Mouse (Mus musculus): ENCODE data around the gene Olfr722. TPM values are rescaled to one million over a fixed set of nuclear protein-coding genes. Genes with fewer than 3 reads are reported as not detected.
"Not testable (repeated sequence)": the region's sequence is repeated elsewhere in the genome, so short reads cannot be mapped to it uniquely, and the experiment has no call there.

Gene Olfr722
- not detected in 2 replicates for polyA plus RNA-seq (2015; fragmentation: Nextera tagmentation; extraction: Ambion mirVana)

- H3K4me2 ChIP-seq (ENCODE audit: low read depth, low read length): no peak within 1 kb of the TSS
- no peak within 1 kb of the TSS for H3K27ac ChIP-seq (ENCODE audit: low read length)
- no peaks in the 10 kb centered on the region for H3K36me3 ChIP-seq (ENCODE audit: control insufficient read depth, insufficient read depth, low read length)
- H3K4me3 ChIP-seq (ENCODE audit: low read length): no peak within 1 kb of the TSS
- no peaks in the 10 kb centered on the region for H3K27me3 ChIP-seq (replicated peaks; ENCODE audit: control insufficient read depth, insufficient read depth, low read length)
- no peak within 1 kb of the TSS for H3K9ac ChIP-seq (ENCODE audit: low read depth, low read length)
- H3K9me3 ChIP-seq (ENCODE audit: control insufficient read depth, low read length): no peaks in the 10 kb centered on the region
- H3K4me1 ChIP-seq (ENCODE audit: control insufficient read depth, insufficient read depth, low read length): no peaks in the 10 kb centered on the region
- ATAC-seq: no peak
Observed at GRCm38 (mm10) chr14:49901899-49902298, at the start of gene Olfr722. Gene Olfr722 (minus strand): TSS chr14:49901999.

DNA sequence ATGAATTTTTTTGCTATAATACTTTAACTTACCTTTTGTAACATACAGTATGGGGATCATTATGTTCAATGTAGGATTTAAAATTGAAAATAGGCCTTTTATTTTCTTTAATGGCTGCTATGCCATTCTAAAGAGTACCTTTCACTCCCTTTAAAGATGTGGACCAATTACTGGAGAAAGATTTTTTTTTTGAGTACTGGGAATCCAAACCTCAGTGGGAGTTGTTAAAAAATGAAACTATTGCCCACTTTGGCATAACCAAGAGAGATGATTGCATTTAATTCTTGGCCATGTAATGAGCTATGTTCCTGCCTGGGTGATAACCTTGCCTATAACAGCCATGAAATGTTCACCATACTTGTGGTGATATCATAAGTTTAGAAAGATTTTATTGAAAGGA is 29.9 kb upstream of the Olfr722 start, which contains the start of gene Olfr723:
Olfr723 (minus strand) TSS at position 101 of the 400 bp plus-strand sequence.
- not testable (repeated sequence) for ATAC-seq; H3K4me2 ChIP-seq (ENCODE audit: low read depth, low read length); H3K4me3 ChIP-seq (ENCODE audit: low read length); H3K9ac ChIP-seq (ENCODE audit: low read depth, low read length); H3K4me1 ChIP-seq (ENCODE audit: control insufficient read depth, insufficient read depth, low read length); H3K9me3 ChIP-seq (ENCODE audit: control insufficient read depth, low read length); H3K27ac ChIP-seq (ENCODE audit: low read length); H3K36me3 ChIP-seq (ENCODE audit: control insufficient read depth, insufficient read depth, low read length); H3K27me3 ChIP-seq (replicated peaks; ENCODE audit: control insufficient read depth, insufficient read depth, low read length)

GRCm38 (mm10) chr14:49860387-49860786 is 41.4 kb downstream of the Olfr722 start:
- Histone ChIP-seq H3K27me3 (replicated peaks; ENCODE audit: control insufficient read depth, insufficient read depth, low read length) (no peaks in the 10 kb centered on the region), H3K27ac (ENCODE audit: low read length) (no peak overlapping the region), H3K9me3 (ENCODE audit: control insufficient read depth, low read length) (no peaks in the 10 kb centered on the region), H3K4me1 (ENCODE audit: control insufficient read depth, insufficient read depth, low read length) (no peaks in the 10 kb centered on the region), H3K36me3 (ENCODE audit: control insufficient read depth, insufficient read depth, low read length) (no peaks in the 10 kb centered on the region), H3K4me3 (ENCODE audit: low read length) (no peak overlapping the region), H3K9ac (ENCODE audit: low read depth, low read length) (no peak overlapping the region), H3K4me2 (ENCODE audit: low read depth, low read length) (no peak overlapping the region)
- no peak for ATAC-seq

Other genes starting within 250 kb of the Olfr722 start
- gene Armh4, start 118.6 kb downstream of the Olfr722 start, polyA plus RNA-seq (2015; fragmentation: Nextera tagmentation; extraction: Ambion mirVana): 13.3 and 14.6 TPM in 2 replicates
- gene Olfr723, start 29.8 kb upstream of the Olfr722 start, polyA plus RNA-seq (2015; fragmentation: Nextera tagmentation; extraction: Ambion mirVana): not detected in 2 replicates
- not detected in 2 replicates for gene Olfr724, start 61.3 kb upstream of the Olfr722 start, polyA plus RNA-seq (2015; fragmentation: Nextera tagmentation; extraction: Ambion mirVana)
- not detected in 2 replicates for gene Olfr725, start 138.4 kb upstream of the Olfr722 start, polyA plus RNA-seq (2015; fragmentation: Nextera tagmentation; extraction: Ambion mirVana)
- gene Olfr726, start 189.0 kb upstream of the Olfr722 start, polyA plus RNA-seq (2015; fragmentation: Nextera tagmentation; extraction: Ambion mirVana): not detected in 2 replicates
- not detected in 2 replicates for gene Olfr727, start 221.2 kb upstream of the Olfr722 start, polyA plus RNA-seq (2015; fragmentation: Nextera tagmentation; extraction: Ambion mirVana)
- not detected in 2 replicates for gene Olfr728, start 240.7 kb upstream of the Olfr722 start, polyA plus RNA-seq (2015; fragmentation: Nextera tagmentation; extraction: Ambion mirVana)

Measured in intestine, embryonic 16.5 days (tissue).